In the genomic region with DNA sequence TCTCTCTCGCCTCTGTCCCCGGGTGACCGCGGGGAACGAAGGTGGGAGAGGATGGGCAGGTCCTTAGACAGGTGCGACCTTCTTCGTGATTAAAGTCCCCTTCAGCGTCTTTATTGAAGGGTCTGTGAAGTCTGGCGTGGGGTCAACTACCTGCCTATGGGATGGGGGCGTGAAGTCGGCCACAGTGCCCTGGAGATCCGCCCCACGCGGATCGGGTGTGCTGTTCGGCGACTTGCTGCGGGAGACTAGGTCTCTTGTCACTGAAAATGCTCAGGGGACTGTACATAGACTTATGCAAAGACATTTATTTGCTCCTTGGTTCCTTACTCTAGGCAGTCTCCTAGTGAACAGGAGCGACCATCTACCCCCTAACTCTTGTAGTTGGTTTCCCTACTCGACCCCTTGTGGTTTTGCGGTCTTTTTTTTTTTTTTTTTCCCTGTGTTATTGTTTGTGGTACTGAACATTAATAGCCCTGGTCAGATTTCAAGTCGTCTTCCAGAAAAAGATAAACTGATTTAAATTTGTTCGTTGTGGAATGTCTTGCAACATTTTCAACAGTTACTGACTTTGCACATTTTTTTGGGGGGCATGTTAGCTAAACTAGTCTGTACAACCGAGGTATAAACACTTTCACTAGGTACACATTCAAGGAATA, we compare ENCODE assay signal across 8 mouse cellular contexts. TPM values are rescaled to one million over a fixed set of nuclear protein-coding genes. Genes with fewer than 3 reads are reported as not detected.
A peak's percentile ranks its signal among the peaks of the same experiment; 100 is the strongest.
DNase-seq lines count a peak whose midpoint lies in the region; ATAC-seq and TF ChIP-seq lines count a peak whose summit lies in the region.

No protein-coding gene starts in this region.

- H3K27ac ChIP-seq in heart, embryonic 15.5 days, result peak overlapping the region; percentile 96
- peak overlapping the region; percentile 94 for H3K27ac ChIP-seq in hindbrain, embryonic 13.5 days
- H3K27ac ChIP-seq in midbrain, embryonic 13.5 days, result peak overlapping the region; percentile 89

- peak overlapping the region; percentile 84 for H3K4me2 ChIP-seq in heart, embryonic 15.5 days
- H3K4me2 ChIP-seq in hindbrain, embryonic 13.5 days, result peak overlapping the region; percentile 76
- peak overlapping the region; percentile 76 for H3K4me2 ChIP-seq in midbrain, embryonic 13.5 days (replicated peaks)

- H3K4me1 ChIP-seq in heart, embryonic 15.5 days (replicated peaks), result peaks cover 8% of the 10 kb centered on the region; the same call in 1 of the 2 replicates
- H3K4me1 ChIP-seq in hindbrain, embryonic 13.5 days (replicated peaks), result peaks cover 17% of the 10 kb centered on the region
- H3K4me1 ChIP-seq in midbrain, embryonic 13.5 days (replicated peaks), result peaks cover 10% of the 10 kb centered on the region

- DNase-seq in heart, adult 11 months, result no peak
- no peak for DNase-seq in Patski (ENCODE audit: low read depth, low spot score)
- no peak for DNase-seq in layer of hippocampus, adult 11-12 months (ENCODE audit: low spot score)
- DNase-seq in T-cell, adult 2 months (ENCODE audit: low spot score), result no peak
- no peak for DNase-seq in right cerebral cortex, postnatal 25 days

- H3K27me3 ChIP-seq in heart, embryonic 15.5 days, result no peaks in the 10 kb centered on the region
- H3K27me3 ChIP-seq in Patski, result no peaks in the 10 kb centered on the region
- no peaks in the 10 kb centered on the region for H3K27me3 ChIP-seq in hindbrain, embryonic 13.5 days
- no peaks in the 10 kb centered on the region for H3K27me3 ChIP-seq in midbrain, embryonic 13.5 days

- in situ Hi-C loops in Patski (cut with MboI; ENCODE audit: low pct_unique_long_range_greater_than_20kb), result no loop called here

- ATAC-seq in heart, embryonic 15.5 days (replicated peaks; ENCODE audit: insufficient number of reproducible peaks, insufficient read depth, low FRiP score, low read depth), result peak; percentile 51
- peak; percentile 55 for ATAC-seq in Patski
- peak; percentile 76; the same call in 1 of the 2 replicates for ATAC-seq in hindbrain, embryonic 13.5 days (ENCODE audit: low FRiP score)
- ATAC-seq in midbrain, embryonic 13.5 days, result no peak

- POLR2A ChIA-PET in Patski (lab: Charles Lee), result no interaction called here

- WGBS in heart, embryonic 15.5 days, result 2% methylated on average over 24 of the region's 24 CpGs
- 6% methylated on average over 24 of the region's 24 CpGs for WGBS in hindbrain, embryonic 13.5 days
- 6% methylated on average over 24 of the region's 24 CpGs for WGBS in midbrain, embryonic 13.5 days

- TF ChIP-seq CTCF in Patski (IDR thresholded peaks at IDR 0.05), result no peak

- H3K4me3 ChIP-seq in heart, embryonic 15.5 days, result peak overlapping the region; percentile 78
- peak overlapping the region; percentile 62 for H3K4me3 ChIP-seq in hindbrain, embryonic 13.5 days
- H3K4me3 ChIP-seq in midbrain, embryonic 13.5 days (replicated peaks), result peak overlapping the region; percentile 74

- peak overlapping the region; percentile 83 for H3K9ac ChIP-seq in heart, embryonic 15.5 days
- H3K9ac ChIP-seq in hindbrain, embryonic 13.5 days, result peak overlapping the region; percentile 88
- peak overlapping the region; percentile 81 for H3K9ac ChIP-seq in midbrain, embryonic 13.5 days (replicated peaks)

- no peaks in the 10 kb centered on the region for H3K9me3 ChIP-seq in heart, embryonic 15.5 days (replicated peaks)
- no peaks in the 10 kb centered on the region for H3K9me3 ChIP-seq in hindbrain, embryonic 13.5 days
- H3K9me3 ChIP-seq in midbrain, embryonic 13.5 days, result no peaks in the 10 kb centered on the region

- CTCF ChIA-PET in Patski (lab: Charles Lee), result interaction anchor here (1.0 to 1.2 kb wide), 2 partner anchors 10 to 13 kb away, joined by 4 read pairs; no protein-coding TSS in a partner anchor

- H3K36me3 ChIP-seq in heart, embryonic 15.5 days, result no peaks in the 10 kb centered on the region
- H3K36me3 ChIP-seq in hindbrain, embryonic 13.5 days, result no peaks in the 10 kb centered on the region
- H3K36me3 ChIP-seq in midbrain, embryonic 13.5 days, result no peaks in the 10 kb centered on the region

RNA-seq across cellular contexts. Expression of gene Adam17, which starts 0.5 kb away (rescaled TPM):
- polyA plus RNA-seq in heart, embryonic 15.5 days (2015; fragmentation: Nextera tagmentation; extraction: Ambion mirVana), result 25.1 and 30.2 TPM in 2 replicates
- 41.7 TPM for polyA plus RNA-seq in Patski (2021)
- polyA plus RNA-seq in hindbrain, embryonic 13.5 days (2015; fragmentation: Nextera tagmentation; extraction: Ambion mirVana), result 21.5 and 22.8 TPM in 2 replicates
- 21.0 and 23.0 TPM in 2 replicates for polyA plus RNA-seq in midbrain, embryonic 13.5 days (2015; fragmentation: Nextera tagmentation; extraction: Ambion mirVana)

RNA-seq across cellular contexts. Expression of gene Ywhaq, which starts 43.5 kb away (rescaled TPM):
- 365 and 366 TPM in 2 replicates for polyA plus RNA-seq in heart, embryonic 15.5 days (2015; fragmentation: Nextera tagmentation; extraction: Ambion mirVana)
- 654 TPM for polyA plus RNA-seq in Patski (2021)
- polyA plus RNA-seq in hindbrain, embryonic 13.5 days (2015; fragmentation: Nextera tagmentation; extraction: Ambion mirVana), result 1,136 and 1,161 TPM in 2 replicates
- 1,158 and 1,235 TPM in 2 replicates for polyA plus RNA-seq in midbrain, embryonic 13.5 days (2015; fragmentation: Nextera tagmentation; extraction: Ambion mirVana)

RNA-seq across cellular contexts. Expression of gene Iah1, which starts 57.8 kb away (rescaled TPM):
- polyA plus RNA-seq in heart, embryonic 15.5 days (2015; fragmentation: Nextera tagmentation; extraction: Ambion mirVana), result 37.7 and 38.7 TPM in 2 replicates
- 88.1 TPM for polyA plus RNA-seq in Patski (2021)
- 37.9 and 39.3 TPM in 2 replicates for polyA plus RNA-seq in hindbrain, embryonic 13.5 days (2015; fragmentation: Nextera tagmentation; extraction: Ambion mirVana)
- polyA plus RNA-seq in midbrain, embryonic 13.5 days (2015; fragmentation: Nextera tagmentation; extraction: Ambion mirVana), result 44.7 and 45.1 TPM in 2 replicates
